Mouse (Mus musculus): ENCODE measurements around the gene Pkn2. TPM values are rescaled to one million over a fixed set of nuclear protein-coding genes. Genes with fewer than 3 reads are reported as not detected.

The Pkn2 gene
- total RNA-seq, 4 experiments from 2014 or later = 46.9 to 58.3 (median 49.8) TPM

DNA sequence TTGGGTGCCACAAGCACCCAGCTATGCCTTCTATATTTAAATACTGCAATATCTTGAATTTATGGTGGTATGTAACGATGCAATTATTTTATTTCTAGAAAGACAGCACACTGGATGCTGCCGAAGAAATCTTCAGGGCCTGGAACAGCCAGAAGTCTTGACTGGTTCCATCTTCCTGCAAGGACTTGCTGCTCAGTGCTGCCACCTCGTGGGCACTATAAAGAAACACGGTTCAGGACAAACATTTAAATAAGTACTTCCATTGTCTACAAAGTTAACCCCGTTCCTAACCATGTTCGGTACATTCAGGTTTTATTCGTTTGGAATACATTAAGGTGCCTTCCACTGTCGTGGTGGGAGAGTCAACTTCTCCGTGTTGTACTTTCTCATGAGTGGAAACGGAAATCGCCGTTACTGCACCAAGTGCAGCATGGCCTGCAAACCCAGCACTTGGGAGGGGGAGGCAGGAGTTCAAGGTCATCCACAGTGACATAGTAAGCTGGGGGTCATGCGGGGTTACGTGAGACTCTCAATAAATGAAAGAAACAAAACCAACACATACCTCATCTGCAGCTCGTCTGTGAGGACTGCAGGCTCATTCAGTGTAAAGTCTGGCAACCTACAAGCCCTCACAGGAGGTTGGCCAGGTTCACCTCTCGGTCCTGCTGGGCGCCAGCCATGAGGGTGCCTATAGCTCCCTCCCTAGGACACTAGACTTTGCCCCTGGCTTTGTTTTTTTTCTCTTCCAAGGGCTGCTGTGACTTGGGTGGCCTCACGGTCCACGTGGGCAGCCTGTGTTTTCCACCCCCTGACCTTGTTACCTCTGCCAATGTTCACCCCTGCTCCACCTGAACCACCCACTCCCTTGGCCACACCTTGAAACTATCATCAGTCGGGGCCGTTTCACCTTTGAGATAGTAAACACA is 137.6 kb downstream of the Pkn2 start:
- no peak for DNase-seq (ENCODE audit: low spot score in 2 of 2)

Other genes with a start within 250 kb of the Pkn2 start
- gene Kyat3, start 181.0 kb downstream of the Pkn2 start, total RNA-seq (2022) = 10 to 100 TPM in 3 of 4 experiments, 1 to 10 TPM in 1; 7.4 to 11.1 (median 10.6) TPM
- 10 to 100 TPM; 12.9 to 14.9 (median 13.2) TPM for gene Gtf2b, start 117.0 kb downstream of the Pkn2 start, total RNA-seq (2022)